Mouse (Mus musculus): ENCODE results near the gene Flrt2. TPM values are rescaled to one million over a fixed set of nuclear protein-coding genes. Genes with fewer than 3 reads are reported as not detected.
A peak's percentile ranks its signal among the peaks of the same experiment; 100 is the strongest.
"Not testable (repeated sequence)": the region's sequence is repeated elsewhere in the genome, so short reads cannot be mapped to it uniquely, and the experiment has no call there.

Flrt2 gene
- polyA plus RNA-seq (2012; rRNA removed) = 4.1 and 4.4 TPM in 2 replicates

DNA sequence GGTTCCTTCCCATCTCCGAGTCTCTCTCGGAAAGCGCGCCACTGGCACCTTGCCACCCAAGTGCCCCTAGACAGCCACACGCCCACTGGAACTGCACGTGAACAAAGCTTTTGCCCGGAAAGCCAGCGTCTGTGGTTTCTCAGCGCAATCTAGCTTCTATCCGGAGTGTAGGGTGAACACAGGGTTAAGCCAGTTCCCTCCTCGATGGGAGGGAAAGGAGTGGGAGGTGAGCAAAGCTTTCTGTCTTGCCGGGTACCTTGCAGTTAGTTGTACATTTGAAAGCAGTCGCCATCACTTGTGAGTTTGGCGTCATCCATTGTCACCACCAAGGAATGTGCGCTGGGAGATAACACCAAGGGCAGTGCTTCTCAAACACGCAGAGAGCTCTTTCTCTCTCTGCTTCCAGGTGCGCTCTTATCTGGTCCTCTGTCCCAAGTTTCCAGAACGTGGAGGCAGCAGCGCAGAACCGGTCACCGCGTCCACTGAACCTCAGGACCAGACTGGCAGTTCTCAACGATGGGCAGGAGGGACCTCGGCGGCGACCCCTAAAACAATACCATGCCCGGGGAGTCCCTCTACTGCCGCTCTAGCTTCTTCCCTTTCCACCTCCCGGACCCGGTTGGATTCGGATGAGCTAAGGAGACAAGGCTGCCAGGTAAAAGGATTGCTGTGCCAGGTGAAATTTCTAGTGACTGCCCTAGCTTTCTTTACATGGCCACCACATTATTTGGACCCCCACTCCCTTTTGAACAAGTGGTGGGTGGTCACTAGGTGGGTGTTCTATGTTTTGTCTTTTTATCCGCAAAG, at the start of gene Flrt2:
Flrt2 (plus strand) TSS at position 266 of the 807 bp plus-strand sequence.
- WGBS = under 1% methylated on average over 32 of the region's 32 CpGs
- Histone ChIP-seq H3K4me3 (replicated peaks; ENCODE audit: extremely low read depth, low read depth, low read length) (peak within 1 kb of the TSS; percentile 27), H3K4me1 (ENCODE audit: control insufficient read depth, insufficient read depth, low read length) (peaks cover 2% of the 10 kb centered on the region; the same call in 1 of the 2 replicates)
- peak; percentile 4 for DNase-seq
- TF ChIP-seq CTCF (IDR thresholded peaks at IDR 0.05; ENCODE audit: insufficient read depth, low read length) = no peak
- TF ChIP-seq POLR2A (IDR thresholded peaks at IDR 0.05; ENCODE audit: borderline replicate concordance, extremely low read depth, low read depth, low read length) = no peak

DNA sequence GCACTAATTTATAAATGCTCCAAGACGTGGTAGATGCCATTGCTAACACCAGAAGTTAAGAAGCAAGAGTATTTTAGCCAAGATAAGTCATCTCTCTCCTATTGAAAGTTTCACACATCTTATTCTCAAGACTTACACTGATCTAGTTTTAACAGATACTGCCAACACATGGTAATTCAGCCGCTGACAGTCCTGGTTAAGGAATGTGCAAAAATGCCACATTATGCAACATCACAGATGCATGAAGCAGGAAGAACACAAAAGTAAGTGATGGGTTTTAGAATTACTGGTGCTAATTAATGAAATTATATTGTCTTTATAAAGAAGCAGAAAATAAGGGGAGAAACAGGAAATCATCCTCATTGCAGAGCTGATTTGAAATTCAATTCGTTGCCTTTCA, 49.8 kb upstream of the Flrt2 start:
- 51% methylated on average over 3 of the region's 3 CpGs for WGBS
- TF ChIP-seq CTCF (IDR thresholded peaks at IDR 0.05; ENCODE audit: insufficient read depth, low read length) (no peak), POLR2A (IDR thresholded peaks at IDR 0.05; ENCODE audit: borderline replicate concordance, extremely low read depth, low read depth, low read length) (no peak)
- no peak overlapping the region for H3K4me3 ChIP-seq (replicated peaks; ENCODE audit: extremely low read depth, low read depth, low read length)
- no peaks in the 10 kb centered on the region for H3K4me1 ChIP-seq (ENCODE audit: control insufficient read depth, insufficient read depth, low read length)
- no peak for DNase-seq

GRCm38 (mm10) chr12:95647179-95647578, 44.8 kb upstream of the Flrt2 start:
- not testable (repeated sequence) for DNase-seq; H3K4me1 ChIP-seq (ENCODE audit: control insufficient read depth, insufficient read depth, low read length)
- 96% methylated on average over 3 of the region's 6 CpGs for WGBS

GRCm38 (mm10) chr12:95652172-95653156, 39.6 kb upstream of the Flrt2 start:
- Histone ChIP-seq H3K4me1 (ENCODE audit: control insufficient read depth, insufficient read depth, low read length) (no peaks in the 10 kb centered on the region), H3K4me3 (replicated peaks; ENCODE audit: extremely low read depth, low read depth, low read length) (no peak overlapping the region)
- TF ChIP-seq CTCF (IDR thresholded peaks at IDR 0.05; ENCODE audit: insufficient read depth, low read length) (no peak), POLR2A (IDR thresholded peaks at IDR 0.05; ENCODE audit: borderline replicate concordance, extremely low read depth, low read depth, low read length) (no peak)
- DNase-seq = no peak
- WGBS = 64% methylated on average over 4 of the region's 4 CpGs

More at GRCm38 (mm10) chr12:95647179-95647578, 44.8 kb upstream of the Flrt2 start:
- not testable (repeated sequence) for H3K4me3 ChIP-seq (replicated peaks; ENCODE audit: extremely low read depth, low read depth, low read length)

GRCm38 (mm10) chr12:95656594-95656993, 35.4 kb upstream of the Flrt2 start:
- 85% methylated on average over 4 of the region's 4 CpGs for WGBS
- H3K4me3 ChIP-seq (replicated peaks; ENCODE audit: extremely low read depth, low read depth, low read length) = no peak overlapping the region
- no peaks in the 10 kb centered on the region for H3K4me1 ChIP-seq (ENCODE audit: control insufficient read depth, insufficient read depth, low read length)
- TF ChIP-seq CTCF (IDR thresholded peaks at IDR 0.05; ENCODE audit: insufficient read depth, low read length) (no peak), POLR2A (IDR thresholded peaks at IDR 0.05; ENCODE audit: borderline replicate concordance, extremely low read depth, low read depth, low read length) (no peak)
- no peak for DNase-seq

DNA sequence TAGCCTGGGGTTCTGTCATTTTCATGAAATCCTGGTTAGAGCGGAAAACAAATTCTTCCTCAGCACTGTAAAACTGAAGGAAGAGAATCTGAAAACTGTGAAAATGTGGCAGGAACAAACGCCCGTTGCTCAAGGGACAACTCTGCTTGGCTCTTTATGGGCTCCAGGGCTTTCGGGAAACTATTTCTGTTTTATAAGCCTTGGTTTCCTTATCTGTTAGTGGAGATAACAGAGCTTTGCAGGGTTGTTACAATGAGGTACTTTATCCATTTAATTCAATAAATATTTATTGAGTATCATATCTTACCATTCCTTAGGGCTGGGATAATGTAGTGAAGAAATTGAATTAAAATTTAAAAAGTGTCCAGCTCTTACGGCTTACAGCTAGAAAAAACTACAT, 24.7 kb upstream of the Flrt2 start:
- WGBS = 73% methylated on average over 5 of the region's 5 CpGs

DNA sequence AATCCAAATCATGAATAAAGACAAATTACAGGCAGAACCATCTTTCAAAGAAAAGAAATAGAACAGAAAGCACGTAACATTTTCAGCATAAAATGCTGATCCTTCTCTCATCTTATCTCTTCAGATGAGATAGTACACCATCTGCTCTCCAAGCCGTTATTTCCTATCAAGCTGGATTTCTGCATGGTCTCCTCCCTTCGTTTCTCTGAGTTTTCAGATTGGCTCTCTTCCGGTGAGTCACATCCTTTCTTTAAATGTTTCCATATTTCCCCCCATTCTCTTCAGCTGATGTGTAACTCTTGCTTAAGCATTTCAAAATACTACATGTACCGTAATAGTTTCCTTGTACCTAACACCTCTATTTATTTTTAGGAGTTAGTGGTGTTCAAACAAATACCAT, 16.3 kb upstream of the Flrt2 start:
- TF ChIP-seq CTCF (IDR thresholded peaks at IDR 0.05; ENCODE audit: insufficient read depth, low read length) (no peak), POLR2A (IDR thresholded peaks at IDR 0.05; ENCODE audit: borderline replicate concordance, extremely low read depth, low read depth, low read length) (no peak)
- 43% methylated on average over 5 of the region's 5 CpGs for WGBS
- no peaks in the 10 kb centered on the region for H3K4me1 ChIP-seq (ENCODE audit: control insufficient read depth, insufficient read depth, low read length)
- no peak for DNase-seq
- no peak overlapping the region for H3K4me3 ChIP-seq (replicated peaks; ENCODE audit: extremely low read depth, low read depth, low read length)

More for the DNA sequence above, 24.7 kb upstream of the Flrt2 start:
- TF ChIP-seq CTCF (IDR thresholded peaks at IDR 0.05; ENCODE audit: insufficient read depth, low read length) (no peak), POLR2A (IDR thresholded peaks at IDR 0.05; ENCODE audit: borderline replicate concordance, extremely low read depth, low read depth, low read length) (no peak)
- Histone ChIP-seq H3K4me3 (replicated peaks; ENCODE audit: extremely low read depth, low read depth, low read length) (no peak overlapping the region), H3K4me1 (ENCODE audit: control insufficient read depth, insufficient read depth, low read length) (no peaks in the 10 kb centered on the region)
- DNase-seq = no peak

- TF ChIP-seq CTCF (IDR thresholded peaks at IDR 0.05; ENCODE audit: insufficient read depth, low read length) = no peak
- TF ChIP-seq POLR2A (IDR thresholded peaks at IDR 0.05; ENCODE audit: borderline replicate concordance, extremely low read depth, low read depth, low read length) = no peak
- 17% methylated on average over 9 of the region's 9 CpGs for WGBS
- no peak for DNase-seq
Measured at GRCm38 (mm10) chr12:95690819-95691218, 1.2 kb upstream of the Flrt2 start.

DNA sequence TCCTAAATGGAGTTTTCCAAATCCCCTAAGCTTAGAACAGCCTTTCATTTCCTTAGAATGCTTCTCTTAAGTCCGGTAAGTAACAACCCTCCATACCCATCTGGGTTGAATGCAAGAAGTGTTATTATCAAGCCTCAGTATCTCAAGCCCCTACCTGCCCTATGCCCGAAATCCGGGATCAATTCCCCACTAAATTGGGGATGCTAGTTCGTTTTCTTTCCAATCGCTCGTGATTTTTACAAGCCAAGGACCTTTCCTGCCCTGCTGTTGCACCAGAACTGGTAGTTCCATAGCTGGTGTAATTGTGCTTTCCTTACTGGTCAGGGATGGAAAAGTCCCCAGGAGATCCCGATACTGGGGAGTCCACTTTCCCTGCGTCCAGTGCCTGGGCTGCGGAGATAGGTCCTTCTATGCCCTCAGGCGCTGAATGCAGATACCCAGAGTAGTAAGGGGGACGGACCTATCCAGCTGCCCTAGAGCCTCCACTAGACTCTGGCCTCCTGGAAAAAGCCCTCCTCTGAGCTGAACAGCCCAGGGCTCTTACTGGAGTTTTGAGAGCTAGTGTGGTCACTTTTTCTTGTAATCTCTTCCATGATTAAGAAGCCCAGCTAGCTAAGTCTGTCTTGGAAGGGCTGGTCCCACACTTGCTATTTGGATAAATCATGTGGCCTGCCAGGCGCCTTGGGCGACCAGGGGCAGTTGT, 1.1 kb downstream of the Flrt2 start:
- Histone ChIP-seq H3K4me3 (replicated peaks; ENCODE audit: extremely low read depth, low read depth, low read length) (no peak overlapping the region), H3K4me1 (ENCODE audit: control insufficient read depth, insufficient read depth, low read length) (peaks cover 2% of the 10 kb centered on the region; the same call in 1 of the 2 replicates)
- DNase-seq = no peak
- no peak for TF ChIP-seq CTCF (IDR thresholded peaks at IDR 0.05; ENCODE audit: insufficient read depth, low read length)
- TF ChIP-seq POLR2A (IDR thresholded peaks at IDR 0.05; ENCODE audit: borderline replicate concordance, extremely low read depth, low read depth, low read length) = no peak
- WGBS = 8% methylated on average over 13 of the region's 13 CpGs

More at GRCm38 (mm10) chr12:95690819-95691218, 1.2 kb upstream of the Flrt2 start:
- Histone ChIP-seq H3K4me1 (ENCODE audit: control insufficient read depth, insufficient read depth, low read length) (peaks cover 2% of the 10 kb centered on the region; the same call in 1 of the 2 replicates), H3K4me3 (replicated peaks; ENCODE audit: extremely low read depth, low read depth, low read length) (no peak overlapping the region)

Data from lung, adult 2 months (tissue).